ENCODE assay signal across 10 mouse cellular contexts in genomic region chr19:7089842-7090251, GRCm38 (mm10). TPM values are rescaled to one million over a fixed set of nuclear protein-coding genes. Genes with fewer than 3 reads are reported as not detected.
A peak's percentile ranks its signal among the peaks of the same experiment; 100 is the strongest.
DNase-seq lines count a peak whose midpoint lies in the region; ATAC-seq and TF ChIP-seq lines count a peak whose summit lies in the region.
"Had no signal": no experiment of that assay in that cellular context is flagged by ENCODE, and none has a peak within 500 bp of the region (broad histone marks: within the 10 kb centered on the region; RNA-seq: fewer than 3 reads in every experiment).

No protein-coding gene starts in this region.

- no peak overlapping the region for H3K4me3 ChIP-seq in kidney, embryonic 16.5 days (ENCODE audit: low read length)
- H3K4me3 ChIP-seq in forebrain, embryonic 13.5 days = no peak overlapping the region
- no peak overlapping the region for H3K4me3 ChIP-seq in hindbrain, postnatal 0 days (ENCODE audit: low read length)
- H3K4me3 ChIP-seq in midbrain, embryonic 16.5 days (ENCODE audit: low read depth, low read length) = no peak overlapping the region
- no peak overlapping the region for H3K4me3 ChIP-seq in kidney, embryonic 14.5 days (ENCODE audit: low read length)

- DNase-seq in kidney, postnatal 36 days = no peak
- no peak for DNase-seq in hindbrain, postnatal 0 days (ENCODE audit: low spot score)
- DNase-seq in cerebellum, adult 8-10 months = no peak
- DNase-seq: kidney, adult 8-10 months; lung, postnatal 4 days; right cerebral cortex, postnatal 4 days had no signal

- 67% methylated on average over 7 of the region's 7 CpGs for WGBS in kidney, embryonic 16.5 days
- WGBS in forebrain, embryonic 13.5 days = 40% methylated on average over 7 of the region's 7 CpGs
- 38% methylated on average over 7 of the region's 7 CpGs for WGBS in hindbrain, postnatal 0 days
- 33% methylated on average over 7 of the region's 7 CpGs for WGBS in midbrain, embryonic 16.5 days
- WGBS in kidney, embryonic 14.5 days = 60% methylated on average over 7 of the region's 7 CpGs

- H3K36me3 ChIP-seq in kidney, embryonic 16.5 days (ENCODE audit: insufficient read depth, low read length) = no peaks in the 10 kb centered on the region
- peaks cover under 1% of the 10 kb centered on the region; the same call in 1 of the 2 replicates for H3K36me3 ChIP-seq in forebrain, embryonic 13.5 days (ENCODE audit: poor library complexity, severe bottlenecking)
- H3K36me3 ChIP-seq in hindbrain, postnatal 0 days (ENCODE audit: insufficient read depth, low read length) = no peaks in the 10 kb centered on the region
- no peaks in the 10 kb centered on the region for H3K36me3 ChIP-seq in midbrain, embryonic 16.5 days (ENCODE audit: control insufficient read depth, insufficient read depth, low read length)
- no peaks in the 10 kb centered on the region for H3K36me3 ChIP-seq in kidney, embryonic 14.5 days (ENCODE audit: control insufficient read depth, insufficient read depth, low read length)

- H3K4me2 ChIP-seq in kidney, embryonic 16.5 days (replicated peaks; ENCODE audit: low read depth, low read length) = no peak overlapping the region
- H3K4me2 ChIP-seq in forebrain, embryonic 13.5 days = no peak overlapping the region
- H3K4me2 ChIP-seq in hindbrain, postnatal 0 days (ENCODE audit: low read depth, low read length) = no peak overlapping the region
- no peak overlapping the region for H3K4me2 ChIP-seq in midbrain, embryonic 16.5 days (ENCODE audit: low read length)
- H3K4me2 ChIP-seq in kidney, embryonic 14.5 days (replicated peaks; ENCODE audit: low read depth, low read length) = no peak overlapping the region

- no peak overlapping the region for H3K9ac ChIP-seq in kidney, embryonic 16.5 days (replicated peaks; ENCODE audit: low read length)
- H3K9ac ChIP-seq in forebrain, embryonic 13.5 days = peak overlapping the region; percentile 14; the same call in 1 of the 2 replicates
- H3K9ac ChIP-seq in hindbrain, postnatal 0 days (replicated peaks; ENCODE audit: low read length) = no peak overlapping the region
- H3K9ac ChIP-seq in midbrain, embryonic 16.5 days (ENCODE audit: low read depth, low read length) = no peak overlapping the region
- H3K9ac ChIP-seq in kidney, embryonic 14.5 days (ENCODE audit: low read depth, low read length) = no peak overlapping the region

- H3K4me1 ChIP-seq in kidney, embryonic 16.5 days (ENCODE audit: insufficient read depth, low read length) = peaks cover 22% of the 10 kb centered on the region
- H3K4me1 ChIP-seq in forebrain, embryonic 13.5 days = peaks cover 74% of the 10 kb centered on the region
- H3K4me1 ChIP-seq in hindbrain, postnatal 0 days (ENCODE audit: insufficient read depth, low read length) = peaks cover 51% of the 10 kb centered on the region
- peaks cover 51% of the 10 kb centered on the region for H3K4me1 ChIP-seq in midbrain, embryonic 16.5 days (ENCODE audit: control insufficient read depth, insufficient read depth, low read length)
- peaks cover 15% of the 10 kb centered on the region; the same call in 1 of the 2 replicates for H3K4me1 ChIP-seq in kidney, embryonic 14.5 days (ENCODE audit: control insufficient read depth, insufficient read depth, low read length)

- H3K9me3 ChIP-seq in kidney, embryonic 16.5 days (ENCODE audit: low read length) = no peaks in the 10 kb centered on the region
- H3K9me3 ChIP-seq in forebrain, embryonic 13.5 days (replicated peaks) = no peaks in the 10 kb centered on the region
- H3K9me3 ChIP-seq in hindbrain, postnatal 0 days (ENCODE audit: low read length) = no peaks in the 10 kb centered on the region
- no peaks in the 10 kb centered on the region for H3K9me3 ChIP-seq in midbrain, embryonic 16.5 days (replicated peaks; ENCODE audit: control insufficient read depth, low read length, poor library complexity, severe bottlenecking)
- no peaks in the 10 kb centered on the region for H3K9me3 ChIP-seq in kidney, embryonic 14.5 days (ENCODE audit: control insufficient read depth, low read length)

- TF ChIP-seq CTCF in hindbrain, postnatal 0 days (IDR thresholded peaks at IDR 0.05; ENCODE audit: low read depth) = no peak

- peaks cover 14% of the 10 kb centered on the region for H3K27me3 ChIP-seq in kidney, embryonic 16.5 days (ENCODE audit: insufficient read depth, low read length)
- 0 out of 2 replicates have a peak, but pooled peaks cover 3% of the 10 kb centered on the region for H3K27me3 ChIP-seq in forebrain, embryonic 13.5 days
- H3K27me3 ChIP-seq in hindbrain, postnatal 0 days (ENCODE audit: insufficient read depth, low read length) = no peaks in the 10 kb centered on the region
- H3K27me3 ChIP-seq in midbrain, embryonic 16.5 days (ENCODE audit: control insufficient read depth, insufficient read depth, low read depth, low read length) = no peaks in the 10 kb centered on the region
- peaks cover 18% of the 10 kb centered on the region; the same call in 1 of the 2 replicates for H3K27me3 ChIP-seq in kidney, embryonic 14.5 days (ENCODE audit: control insufficient read depth, insufficient read depth, low read length)

- 0 out of 2 replicates have a peak, but pooled peaks have one; percentile 10 for ATAC-seq in kidney, embryonic 16.5 days (ENCODE audit: low FRiP score, low TSS enrichment)
- no peak for ATAC-seq in forebrain, embryonic 13.5 days
- ATAC-seq in hindbrain, postnatal 0 days = no peak
- ATAC-seq in midbrain, embryonic 16.5 days = no peak
- ATAC-seq in kidney, embryonic 14.5 days (ENCODE audit: low FRiP score, low TSS enrichment) = no peak

- H3K27ac ChIP-seq in kidney, embryonic 16.5 days (ENCODE audit: low read length) = no peak overlapping the region
- H3K27ac ChIP-seq in forebrain, embryonic 13.5 days = peak overlapping the region; percentile 93
- 0 out of 2 replicates have a peak overlapping the region, but pooled peaks have one; percentile 42 for H3K27ac ChIP-seq in hindbrain, postnatal 0 days
- peak overlapping the region; percentile 74 for H3K27ac ChIP-seq in midbrain, embryonic 16.5 days (ENCODE audit: low read length)
- H3K27ac ChIP-seq in kidney, embryonic 14.5 days (ENCODE audit: low read depth, low read length) = no peak overlapping the region

RNA-seq across cellular contexts. Expression of gene Flrt1, which starts 15.7 kb away (rescaled TPM):
- polyA plus RNA-seq in kidney, embryonic 16.5 days (2015; fragmentation: Nextera tagmentation; extraction: Ambion mirVana) = 5.4 and 6.8 TPM in 2 replicates
- polyA plus RNA-seq in forebrain, embryonic 13.5 days (2015; fragmentation: Nextera tagmentation; extraction: Ambion mirVana) = 10.4 and 11.3 TPM in 2 replicates
- total RNA-seq in hindbrain, postnatal 0 days (2014; rRNA removed) = 8.4 and 10.1 TPM in 2 replicates
- 7.8 and 8.1 TPM in 2 replicates for polyA plus RNA-seq in hindbrain, postnatal 0 days (2015; fragmentation: Nextera tagmentation; extraction: Ambion mirVana)
- polyA plus RNA-seq in midbrain, embryonic 16.5 days (2015; fragmentation: Nextera tagmentation; extraction: Ambion mirVana) = 11.6 and 12.0 TPM in 2 replicates
- polyA plus RNA-seq in kidney, embryonic 14.5 days (2014; fragmentation: Nextera tagmentation; extraction: Ambion mirVana) = 3.0 and 5.5 TPM in 2 replicates

RNA-seq across cellular contexts. Expression of gene Macrod1, which starts 33.2 kb away (rescaled TPM):
- 15.6 and 16.4 TPM in 2 replicates for polyA plus RNA-seq in kidney, embryonic 16.5 days (2015; fragmentation: Nextera tagmentation; extraction: Ambion mirVana)
- 3.3 and 4.4 TPM in 2 replicates for polyA plus RNA-seq in forebrain, embryonic 13.5 days (2015; fragmentation: Nextera tagmentation; extraction: Ambion mirVana)
- 4.8 and 9.5 TPM in 2 replicates for total RNA-seq in hindbrain, postnatal 0 days (2014; rRNA removed)
- polyA plus RNA-seq in hindbrain, postnatal 0 days (2015; fragmentation: Nextera tagmentation; extraction: Ambion mirVana) = 6.5 and 6.7 TPM in 2 replicates
- 4.4 and 5.9 TPM in 2 replicates for polyA plus RNA-seq in midbrain, embryonic 16.5 days (2015; fragmentation: Nextera tagmentation; extraction: Ambion mirVana)
- polyA plus RNA-seq in kidney, embryonic 14.5 days (2014; fragmentation: Nextera tagmentation; extraction: Ambion mirVana) = 9.9 and 10.7 TPM in 2 replicates

RNA-seq across cellular contexts. Expression of gene Stip1, which starts 50.1 kb away (rescaled TPM):
- polyA plus RNA-seq in kidney, embryonic 16.5 days (2015; fragmentation: Nextera tagmentation; extraction: Ambion mirVana) = 305 and 314 TPM in 2 replicates
- polyA plus RNA-seq in forebrain, embryonic 13.5 days (2015; fragmentation: Nextera tagmentation; extraction: Ambion mirVana) = 289 and 311 TPM in 2 replicates
- total RNA-seq in hindbrain, postnatal 0 days (2014; rRNA removed) = 87.3 and 89.0 TPM in 2 replicates
- 146 and 151 TPM in 2 replicates for polyA plus RNA-seq in hindbrain, postnatal 0 days (2015; fragmentation: Nextera tagmentation; extraction: Ambion mirVana)
- polyA plus RNA-seq in midbrain, embryonic 16.5 days (2015; fragmentation: Nextera tagmentation; extraction: Ambion mirVana) = 204 and 211 TPM in 2 replicates
- polyA plus RNA-seq in kidney, embryonic 14.5 days (2014; fragmentation: Nextera tagmentation; extraction: Ambion mirVana) = 223 and 304 TPM in 2 replicates

Comparison
In these comparisons a context has a peak if more than half of its experiments do, and no peak if none do; other contexts are left out.
1. H3K27ac ChIP-seq: peak in forebrain, embryonic 13.5 days (single experiment), hindbrain, postnatal 0 days (single experiment) and midbrain, embryonic 16.5 days (single experiment); none in kidney, embryonic 16.5 days (single experiment) and kidney, embryonic 14.5 days (single experiment).